Mouse (Mus musculus) fibroblast of lung, adult 2 months (primary cell): ENCODE results near the gene Bola3.

Source experiments
- DNase-seq: peaks from one replicate; pipeline ENCODE4 v3.0.0-alpha.2; 2011; ENCODE audit warnings: low read depth

Gene Bola3

DNA sequence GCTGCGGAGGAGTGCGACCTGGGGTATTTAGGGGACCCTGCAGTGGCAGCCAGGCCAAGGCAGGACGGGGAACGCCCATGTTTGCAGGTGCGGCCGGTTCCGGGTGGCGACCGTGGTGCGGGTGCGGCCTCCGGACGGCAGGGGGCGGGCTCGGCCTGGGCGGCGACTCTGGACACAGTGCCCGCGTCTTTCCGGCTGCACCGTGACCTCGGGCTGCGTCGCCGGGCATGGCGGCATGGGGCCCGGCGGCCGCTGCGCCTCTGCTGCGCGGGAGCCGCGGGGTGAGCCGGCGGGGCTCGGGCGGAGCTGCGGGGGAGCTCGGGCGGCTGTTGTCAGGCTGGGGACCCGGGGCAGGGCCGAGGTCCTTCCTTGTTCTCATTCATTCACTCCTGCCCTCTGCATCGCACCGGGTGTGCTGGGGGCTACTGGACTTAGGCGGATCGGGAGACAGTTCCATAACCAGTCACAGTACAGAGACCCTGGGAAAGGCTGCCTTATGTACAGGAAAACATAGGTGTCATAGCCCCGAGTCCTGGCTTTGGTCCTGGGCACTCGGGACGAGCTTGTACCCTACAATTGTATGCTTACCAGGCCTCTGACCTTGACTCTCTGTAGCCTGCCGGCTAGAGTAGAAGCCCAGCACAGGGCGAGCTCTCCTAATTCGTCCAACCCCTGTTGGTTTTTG is 469 bp downstream of the Bola3 start:
- DNase-seq, result peak; percentile 23

DNA sequence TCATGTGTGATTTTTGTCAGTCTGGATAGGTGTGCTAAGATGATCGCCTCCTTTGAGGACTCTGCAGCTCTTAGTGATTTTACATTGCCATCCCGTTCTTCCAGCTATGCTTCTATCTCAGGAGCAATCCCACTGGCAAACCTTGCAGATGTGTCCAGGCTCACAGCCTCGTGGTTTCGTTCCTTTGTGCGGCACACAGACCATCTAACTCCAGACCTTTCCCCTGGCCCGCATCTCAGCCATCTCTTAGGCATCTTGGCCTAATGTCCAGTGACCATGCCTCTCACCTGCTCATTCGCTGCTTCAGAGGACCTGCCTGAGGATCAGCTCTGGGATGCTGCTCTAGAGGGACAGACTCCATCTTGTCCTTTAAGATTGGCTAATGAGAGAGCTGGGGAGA is 1.2 kb downstream of the Bola3 start:
- no peak for DNase-seq

DNA sequence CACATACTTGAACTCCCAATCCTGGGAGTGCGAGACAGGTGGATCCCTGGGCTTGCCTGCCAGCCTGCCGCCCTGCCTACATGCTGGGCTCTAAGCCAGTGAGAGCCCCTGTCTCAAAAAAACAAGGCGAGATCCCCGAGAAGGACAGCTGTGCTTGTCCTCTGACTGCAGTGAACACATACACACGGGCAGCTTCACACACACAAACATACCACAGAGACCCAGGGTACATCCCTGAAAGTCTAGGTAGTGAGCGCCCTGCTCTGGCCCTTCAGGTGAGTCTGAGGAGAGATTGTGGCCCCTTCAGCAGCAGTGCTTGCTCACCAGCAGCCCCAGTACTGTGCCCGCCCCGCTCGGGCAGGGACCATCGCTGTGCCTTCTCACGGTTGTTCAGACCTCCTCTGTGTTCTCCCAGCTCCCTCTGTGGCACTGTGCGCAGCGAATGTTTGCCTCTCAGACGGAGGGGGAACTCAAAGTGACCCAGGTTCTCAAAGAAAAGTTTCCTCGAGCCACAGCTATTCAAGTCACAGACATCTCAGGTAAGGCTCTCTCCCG is 2.0 kb downstream of the Bola3 start:
- no peak for DNase-seq

DNA sequence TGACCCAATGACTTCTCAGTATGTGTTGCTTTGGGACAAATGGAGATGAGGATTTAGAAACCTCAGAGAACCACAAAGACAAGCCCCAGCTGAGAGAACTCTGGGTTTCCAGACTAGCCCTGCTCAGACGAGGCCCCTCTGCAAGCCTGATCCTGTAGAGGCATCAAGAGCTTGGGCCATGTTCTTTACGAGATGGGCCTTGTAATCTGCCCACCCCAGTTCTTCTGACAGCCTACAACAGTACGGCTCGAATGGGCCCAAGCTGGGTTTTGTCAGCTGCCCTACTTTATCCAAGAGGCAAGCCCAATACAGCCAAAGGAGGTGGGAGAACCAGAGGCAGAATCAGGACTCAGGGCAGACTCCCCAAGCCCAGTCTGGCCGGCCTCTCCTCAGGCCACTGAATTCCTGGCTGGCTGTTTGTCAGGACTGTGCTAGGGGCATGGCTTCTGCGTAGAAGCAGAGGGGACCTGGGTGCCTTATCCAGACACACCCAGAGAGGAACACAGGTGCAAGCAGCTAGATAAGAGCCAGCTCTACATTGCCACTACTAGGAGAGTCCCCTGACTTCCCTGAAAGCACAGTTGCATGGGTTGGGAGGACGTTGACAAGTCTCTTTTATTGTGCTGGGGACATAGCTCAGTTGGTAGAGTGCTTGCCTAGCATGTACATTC is 2.7 kb downstream of the Bola3 start:
- DNase-seq, result no peak

DNA sequence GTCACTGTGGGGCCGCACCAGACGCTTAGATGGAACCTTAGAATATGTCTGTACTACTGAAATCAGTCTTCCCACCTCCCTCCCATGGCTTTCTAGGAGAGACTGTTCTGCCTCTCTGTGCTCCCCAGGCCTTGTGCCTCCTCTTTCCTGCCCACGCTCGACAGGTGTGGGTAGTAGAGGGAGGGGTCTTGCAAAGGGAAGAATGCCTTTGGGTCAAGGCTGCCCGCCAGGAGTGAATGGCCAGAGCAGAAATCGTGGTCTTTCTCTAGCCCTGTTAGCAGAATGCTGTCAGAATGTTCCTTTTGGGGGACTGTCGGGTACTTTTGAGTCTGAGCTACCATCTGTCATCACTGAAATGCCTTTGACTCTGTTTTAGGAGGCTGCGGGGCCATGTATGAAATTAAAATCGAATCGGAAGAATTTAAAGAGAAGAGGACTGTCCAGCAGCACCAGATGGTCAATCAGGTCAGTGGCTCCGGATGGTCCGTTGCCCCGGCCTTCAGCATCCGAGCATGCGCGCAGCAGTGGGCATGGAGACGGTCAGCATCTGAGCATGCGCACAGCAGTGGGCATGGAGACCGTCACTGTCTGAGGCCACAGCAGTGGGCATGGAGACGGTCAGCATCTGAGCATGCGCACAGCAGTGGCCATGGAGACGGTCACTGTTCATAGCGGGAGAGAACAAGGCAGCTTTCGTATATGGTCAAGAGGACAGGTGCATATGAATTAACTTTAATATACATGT is 3.9 kb downstream of the Bola3 start:
- no peak for DNase-seq

DNA sequence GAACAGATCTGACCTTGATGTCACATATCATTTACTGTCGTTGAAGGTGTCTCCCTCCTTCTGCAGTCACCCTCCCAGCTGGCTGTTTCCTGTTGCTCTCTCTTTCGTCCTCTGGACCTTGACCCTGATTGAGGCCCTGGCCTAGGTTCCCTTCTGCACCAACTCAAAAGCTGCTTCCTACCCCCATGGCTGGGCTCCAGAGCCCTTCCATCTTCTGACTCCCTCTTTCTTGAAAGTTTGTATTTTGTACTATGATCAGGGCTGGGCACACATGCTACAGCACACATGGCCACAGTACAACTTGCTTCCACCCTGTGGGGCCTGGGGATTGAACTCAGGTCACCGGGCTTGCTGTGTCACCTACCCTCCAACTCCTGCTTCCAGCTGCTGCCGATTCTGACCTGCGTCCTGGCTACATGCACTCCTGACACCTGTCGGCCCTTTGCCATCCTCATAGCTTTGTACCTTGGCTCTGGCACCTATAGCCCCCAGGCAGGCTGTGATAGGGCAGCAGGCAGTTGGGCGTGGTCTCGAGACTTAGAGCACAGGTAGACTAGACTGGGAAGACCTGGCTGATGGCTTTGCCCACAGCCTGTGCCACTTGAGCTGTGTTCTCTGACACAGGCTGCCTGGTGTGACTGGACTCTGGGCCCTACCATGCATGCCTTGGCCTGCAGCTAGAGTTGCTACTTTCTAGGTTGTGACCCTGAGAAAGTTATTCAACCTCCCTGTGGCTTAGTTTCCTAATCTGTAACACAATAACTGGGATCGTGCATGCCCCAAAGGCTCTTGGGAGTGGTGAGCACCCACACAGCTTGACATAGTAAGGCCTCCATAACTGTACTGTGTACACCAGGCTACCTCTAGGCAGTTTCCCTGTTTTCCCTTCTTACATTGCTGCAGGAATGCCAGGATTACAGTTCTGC is 6.2 kb downstream of the Bola3 start:
- DNase-seq, result no peak

DNA sequence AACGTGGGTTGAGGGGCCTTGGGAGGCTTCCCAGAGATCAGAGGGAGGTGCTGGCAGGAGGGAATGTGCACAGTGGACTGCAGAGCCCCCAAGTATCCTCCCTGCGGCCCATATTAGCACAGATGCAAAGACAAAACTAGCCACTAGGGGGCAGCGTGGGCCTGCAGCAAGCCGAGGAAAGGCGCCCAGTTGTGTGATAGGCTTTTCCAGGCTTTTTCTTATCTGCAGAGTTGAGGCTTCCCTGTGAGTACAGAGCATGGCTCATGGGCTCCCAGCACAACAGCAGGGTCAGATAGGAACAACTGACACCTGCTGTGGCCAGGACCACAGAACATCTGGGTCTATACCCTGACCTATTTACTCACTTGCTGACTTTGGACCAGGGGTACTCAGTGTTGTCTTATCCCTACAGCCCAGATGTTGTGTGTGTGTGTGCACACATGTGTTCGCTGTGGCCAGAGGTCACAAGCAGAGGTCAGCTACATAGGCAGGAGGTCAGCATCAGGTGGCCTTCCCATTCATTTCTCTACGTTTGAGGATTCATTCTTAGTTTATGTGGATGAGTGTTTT is 7.7 kb downstream of the Bola3 start:
- peak; percentile 24 for DNase-seq

DNA sequence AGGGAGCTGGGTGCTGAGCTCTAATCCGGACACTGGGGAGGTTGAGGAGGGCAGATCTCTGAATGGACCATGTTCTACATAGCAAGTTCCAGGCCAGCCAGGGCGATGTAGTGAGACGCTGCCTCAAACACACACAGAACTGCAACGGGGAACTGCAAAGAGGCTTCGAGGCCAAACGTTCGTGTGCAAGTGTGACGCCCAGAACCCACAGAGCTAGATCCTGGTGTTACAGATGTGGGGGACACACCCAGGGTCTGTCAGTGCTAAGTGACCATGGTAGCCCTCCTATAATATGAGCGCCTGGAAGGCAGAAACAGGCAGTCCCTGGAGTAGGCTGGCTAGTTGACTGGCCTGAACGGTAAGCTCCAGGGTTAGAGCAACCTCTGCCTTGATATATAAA is 8.5 kb downstream of the Bola3 start:
- no peak for DNase-seq

DNA sequence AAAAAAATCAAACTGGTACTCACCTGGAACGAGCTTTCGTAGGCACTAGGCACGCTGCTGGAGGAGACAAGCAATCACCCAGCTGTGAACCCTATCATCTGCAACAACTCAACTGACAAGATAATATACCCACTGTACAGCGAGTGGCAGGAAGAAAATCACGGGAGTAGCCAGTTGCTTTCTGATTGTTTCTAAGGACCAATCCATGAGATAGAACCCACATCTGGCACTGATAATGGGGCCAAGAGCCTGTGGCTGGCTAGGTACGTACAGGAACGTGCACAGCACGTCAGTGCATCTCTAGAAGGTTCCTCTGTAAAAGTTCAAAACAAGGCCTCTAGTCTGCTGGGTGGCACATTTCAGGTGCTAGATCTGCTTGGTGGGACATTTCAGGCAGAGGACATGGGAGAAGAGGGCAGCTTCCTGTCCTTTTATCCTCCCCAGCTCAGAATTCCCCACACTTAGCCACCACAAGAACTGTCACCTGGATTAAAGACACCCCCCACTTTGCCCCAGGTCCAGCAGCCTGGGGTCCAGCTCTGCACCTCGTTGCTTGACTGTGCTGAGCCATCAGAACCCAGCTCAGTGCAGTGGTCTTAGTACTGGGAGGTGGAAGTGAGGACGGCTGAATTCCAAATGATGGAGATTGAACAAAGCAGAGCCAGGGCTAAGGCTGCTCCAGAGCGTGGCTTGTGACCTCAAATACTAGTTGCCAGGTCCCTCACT is 12.7 kb downstream of the Bola3 start:
- DNase-seq, result no peak

DNA sequence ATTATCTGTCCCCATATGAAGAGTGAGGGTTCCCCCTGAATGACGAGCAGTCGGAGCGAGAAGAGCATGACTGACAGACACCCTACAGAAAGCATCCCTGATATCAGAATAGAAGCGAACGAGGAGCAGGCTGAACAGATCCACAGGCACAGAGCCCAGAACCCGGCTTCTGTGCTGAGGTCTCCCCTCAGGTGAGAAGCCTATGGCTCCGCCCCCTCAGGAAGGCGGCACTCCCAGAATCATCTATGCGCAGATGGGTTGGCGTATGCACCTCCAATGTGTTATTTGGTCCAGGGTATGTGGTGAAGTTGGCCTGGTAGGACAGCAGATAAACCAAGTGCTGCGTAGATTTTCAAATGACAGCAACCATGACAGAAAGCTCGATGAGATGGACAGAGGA is 14.1 kb downstream of the Bola3 start:
- DNase-seq, result no peak

DNA sequence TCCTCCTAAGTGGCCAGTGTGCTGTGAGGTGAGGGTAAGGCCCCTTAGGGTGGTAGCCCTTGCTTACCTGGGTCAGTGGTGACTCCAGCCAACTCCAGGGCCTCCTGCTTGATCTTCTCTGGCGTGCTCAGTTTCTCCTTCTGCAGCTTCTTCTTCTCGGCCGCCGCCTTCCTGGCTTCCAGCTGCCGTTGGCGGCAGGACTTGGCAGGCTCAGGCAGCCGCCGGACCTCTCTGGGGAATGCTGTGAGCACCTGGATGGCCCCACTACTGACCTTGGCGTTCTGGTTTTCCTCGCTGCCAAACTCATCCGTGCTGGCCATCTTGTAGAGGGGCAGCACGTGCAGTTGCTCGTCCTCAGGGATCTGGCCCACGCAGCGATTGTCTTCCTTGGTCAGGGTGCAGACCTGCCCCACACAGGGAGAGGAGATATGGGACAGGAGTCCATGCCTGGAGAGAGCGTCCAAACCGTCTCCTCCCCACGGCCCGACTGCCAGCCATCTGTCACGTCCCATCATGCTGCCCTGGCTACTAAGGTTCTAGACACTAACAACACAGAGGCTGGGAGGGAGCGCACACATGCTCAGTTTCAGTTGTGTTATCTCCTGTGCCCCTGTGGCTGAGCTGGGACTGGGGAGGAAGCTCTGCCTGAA is 21.5 kb downstream of the Bola3 start:
- no peak for DNase-seq

DNA sequence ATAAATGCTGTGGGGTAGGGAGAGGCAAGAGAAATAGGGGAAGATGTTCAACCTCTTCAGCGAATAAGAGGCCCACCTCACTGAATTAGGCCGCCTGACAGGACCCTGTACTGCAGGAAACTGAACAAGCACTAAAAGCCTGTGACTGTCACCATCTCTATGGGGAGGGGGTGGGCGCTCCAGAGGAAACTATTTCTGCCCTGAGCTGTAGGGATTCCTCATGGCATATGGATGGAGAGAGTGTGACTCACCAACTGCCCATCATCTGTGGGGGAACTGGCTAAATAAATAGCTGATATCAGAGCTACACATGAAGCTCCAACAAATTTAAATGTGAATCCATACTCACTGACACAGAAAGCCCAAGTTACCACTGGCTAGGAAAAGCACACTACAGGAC is 22.4 kb downstream of the Bola3 start:
- DNase-seq, result no peak

DNA sequence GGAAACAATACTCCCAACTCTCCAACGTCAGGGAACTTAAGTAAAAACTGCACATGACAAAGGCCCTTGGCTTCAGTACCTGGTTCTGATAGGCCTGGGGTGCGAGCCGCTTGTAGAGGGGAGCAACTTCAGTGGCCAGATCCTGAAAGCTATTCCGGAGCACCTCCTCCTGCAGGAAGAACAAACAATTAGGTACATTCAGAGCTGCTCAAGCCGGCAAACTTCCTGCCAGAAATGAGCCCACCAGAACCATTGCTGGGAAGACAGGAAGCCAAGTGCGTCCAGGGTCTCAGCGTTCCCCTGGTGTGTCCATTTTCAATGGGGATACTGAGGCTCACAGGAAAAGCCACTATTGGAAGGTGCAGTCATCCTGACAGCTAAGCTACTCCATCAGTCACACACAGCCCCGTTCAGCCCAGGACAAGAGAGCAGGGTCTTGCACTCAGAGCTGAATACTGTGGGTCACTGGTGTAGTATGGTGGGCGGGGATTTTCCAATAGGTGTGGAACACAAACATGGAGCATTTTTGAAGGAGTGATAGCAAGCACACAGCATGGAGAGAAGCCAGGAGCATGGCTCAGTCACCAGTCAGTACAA is 24.9 kb downstream of the Bola3 start:
- no peak for DNase-seq

DNA sequence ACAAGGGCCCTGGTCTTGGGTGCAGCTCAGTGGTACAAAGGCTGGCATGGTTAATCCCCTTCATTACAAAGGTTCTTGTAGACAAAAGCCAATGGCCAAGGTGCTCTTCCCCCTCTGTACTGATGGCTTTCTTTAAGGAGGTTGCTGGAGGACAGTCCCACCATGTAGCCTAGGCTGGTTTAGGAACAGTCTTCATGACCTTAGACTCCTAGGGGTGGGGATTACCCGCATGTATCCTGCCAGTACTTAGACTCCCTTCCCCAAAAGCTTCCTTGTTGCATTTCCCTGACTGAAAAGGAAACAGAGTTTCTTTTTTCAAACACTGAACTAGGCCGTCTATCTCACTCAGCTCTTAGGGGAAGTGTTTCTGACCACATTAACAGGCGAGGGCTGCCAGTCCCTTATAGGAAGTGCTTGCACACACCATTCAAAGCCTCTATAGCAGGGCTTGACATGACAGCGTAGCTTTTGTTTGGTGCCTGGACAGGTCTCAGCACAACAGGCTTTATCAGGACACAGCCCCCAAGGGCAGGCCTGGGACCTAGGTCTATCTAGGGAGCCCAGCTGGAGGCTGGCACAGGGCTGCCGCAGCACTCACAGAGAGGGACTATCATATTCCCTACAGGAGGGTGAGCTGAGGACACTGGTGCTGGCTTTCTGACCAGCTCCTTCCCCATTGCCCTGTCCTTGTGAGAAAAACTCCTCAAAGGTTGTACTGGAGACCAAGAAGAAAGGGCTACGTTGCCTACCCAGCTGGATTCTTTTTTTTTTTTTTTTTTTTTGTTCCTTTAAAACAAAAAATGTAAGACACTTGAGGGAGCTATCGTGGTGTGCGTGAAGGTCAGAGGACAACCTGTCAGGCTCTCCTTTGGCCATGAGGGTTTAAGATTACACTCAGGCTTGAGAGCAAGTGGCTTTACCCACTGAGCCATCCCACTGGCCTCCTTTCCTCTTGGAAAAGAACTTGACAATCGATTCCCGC is 32.9 kb downstream of the Bola3 start:
- no peak for DNase-seq

DNA sequence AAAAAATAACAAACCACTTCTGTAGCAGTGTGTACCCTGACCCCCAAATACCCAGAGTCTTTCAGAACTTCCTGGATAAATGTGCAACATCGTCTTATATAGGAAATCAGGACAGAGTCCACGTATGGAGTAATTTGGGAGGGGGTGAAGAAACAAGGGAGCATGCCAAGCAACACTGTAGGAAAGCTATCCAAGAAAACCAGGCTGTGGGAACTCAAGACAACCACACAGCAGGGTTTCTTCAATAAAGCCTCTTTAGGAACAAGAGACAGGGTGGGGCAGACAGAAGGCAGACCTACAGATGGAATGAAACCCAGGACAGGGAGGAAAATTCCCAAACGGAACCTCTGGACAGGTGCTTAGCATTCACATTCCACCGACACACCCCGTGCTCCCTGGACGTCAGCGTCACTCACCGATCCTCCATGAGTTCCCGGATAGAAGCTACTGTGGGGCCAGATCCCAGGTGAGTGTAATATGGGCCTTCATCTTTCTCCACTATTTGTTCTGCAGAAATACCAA is 36.7 kb downstream of the Bola3 start:
- no peak for DNase-seq

DNA sequence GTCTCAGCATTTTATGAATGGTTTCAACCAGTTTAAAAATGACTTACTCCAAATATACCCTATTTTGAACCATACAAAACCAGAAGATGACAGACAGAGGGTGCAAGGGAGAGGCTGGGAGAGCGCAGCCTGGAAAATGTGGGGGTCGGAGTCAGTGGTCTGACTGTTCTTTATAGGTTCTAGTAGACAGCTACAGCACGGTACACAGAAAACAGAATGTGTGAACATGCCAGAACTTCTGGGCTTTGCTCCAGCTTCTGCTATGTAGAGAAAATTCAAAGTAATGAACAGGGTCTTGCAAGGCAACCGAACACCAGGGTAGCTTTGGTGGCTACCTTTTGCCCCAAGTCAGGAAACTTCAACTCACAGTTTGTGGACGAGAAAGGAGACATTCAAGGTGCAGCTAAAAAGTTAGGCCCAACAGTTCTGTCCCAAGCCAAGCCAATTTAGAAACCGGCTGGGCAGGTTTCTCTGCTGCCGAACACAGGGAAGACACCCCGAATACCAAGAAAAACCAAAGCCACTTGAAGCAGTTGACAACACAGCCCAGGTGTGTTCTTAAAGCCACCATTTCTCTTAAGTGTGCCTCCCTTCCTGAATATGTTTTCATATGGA is 43.3 kb downstream of the Bola3 start:
- DNase-seq, result no peak

DNA sequence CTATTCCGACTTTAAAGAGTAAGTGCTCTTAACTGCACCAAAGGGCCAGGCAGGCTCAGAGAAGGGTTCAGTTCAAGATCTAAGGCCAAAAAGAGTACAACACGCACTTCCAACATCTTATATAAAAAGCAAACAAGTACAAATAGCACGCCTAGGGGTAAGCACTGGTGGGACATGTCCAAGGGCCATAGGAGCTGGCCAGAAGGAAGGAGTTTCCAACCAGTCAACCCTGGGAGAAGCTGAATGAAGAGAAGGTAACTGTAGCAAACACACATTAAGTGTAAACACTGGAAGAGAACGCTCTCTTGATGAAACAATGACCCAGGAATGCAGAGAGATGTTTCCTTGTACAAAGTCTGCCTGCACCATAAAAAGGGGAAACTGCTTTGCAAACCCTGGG is 45.2 kb downstream of the Bola3 start:
- no peak for DNase-seq
